Mouse (Mus musculus) B cell, adult 2 months (primary cell): ENCODE results near the gene Mip.
"Not testable (repeated sequence)": the region's sequence is repeated elsewhere in the genome, so short reads cannot be mapped to it uniquely, and the experiment has no call there.

Experiments
- DNase-seq, 2 experiments: peaks; one replicate each; pipeline ENCODE4 v3.0.0; 2022

Mip gene

DNA sequence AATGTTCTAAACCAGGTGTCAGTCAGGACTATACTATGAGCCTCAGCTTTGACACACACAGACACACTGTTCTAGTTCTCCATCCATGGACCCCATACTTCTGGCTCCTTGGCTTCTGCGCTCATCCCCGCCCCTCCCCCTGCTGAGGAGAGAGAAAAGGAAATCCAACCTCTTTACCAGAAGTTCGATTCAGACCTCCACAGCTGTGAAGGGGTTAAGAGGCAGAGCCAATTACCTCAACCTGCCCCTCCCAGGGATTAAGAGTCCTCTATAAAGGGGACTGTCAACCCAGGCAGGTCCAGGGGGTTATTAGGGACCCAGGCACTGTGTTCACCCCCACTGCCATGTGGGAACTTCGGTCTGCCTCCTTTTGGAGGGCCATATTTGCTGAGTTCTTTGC is at the start of gene Mip:
Gene Mip, plus strand, starts transcription at position 301 of the 400 bp plus-strand sequence.
- DNase-seq, result no peak

DNA sequence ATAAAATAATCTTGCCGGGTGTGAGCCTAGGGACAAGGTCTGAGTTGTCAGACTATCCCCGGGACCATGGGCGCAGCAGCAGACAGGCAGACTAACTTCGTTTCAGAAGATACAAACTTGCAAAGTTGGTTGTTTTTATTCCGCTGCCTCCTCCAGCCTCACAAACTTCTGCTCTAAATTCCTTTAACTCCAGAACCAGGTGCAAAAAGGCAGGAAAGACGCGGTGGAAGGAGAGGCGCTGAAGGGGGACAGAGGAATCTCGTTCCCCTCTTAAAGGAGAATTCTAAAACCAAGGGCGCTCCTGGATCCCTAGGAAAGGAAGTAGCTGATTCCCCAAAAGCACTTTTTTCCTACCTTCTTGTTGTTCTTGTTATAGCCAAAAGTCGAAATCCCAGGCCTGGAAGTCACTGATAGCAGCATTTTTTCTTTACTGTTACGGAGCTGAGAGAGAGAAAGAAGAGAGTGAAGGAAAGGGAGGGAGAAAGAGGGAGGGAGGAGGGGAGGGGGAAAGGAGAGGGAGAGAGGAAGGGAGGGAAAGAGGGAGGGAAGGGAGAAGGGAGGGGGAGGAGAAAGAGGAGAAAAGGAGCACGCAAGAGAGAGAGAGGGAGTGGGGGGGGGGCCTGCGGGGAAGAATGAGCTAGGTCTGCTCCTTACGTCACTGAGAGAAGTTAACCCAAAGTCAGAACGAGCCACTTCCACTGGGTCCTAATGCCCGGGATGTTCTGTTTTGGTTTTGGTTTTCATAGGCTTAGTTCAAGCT is 49.5 kb upstream of the Mip start:
- peak; percentile 64 to 73 for DNase-seq

GRCm38 (mm10) chr10:128177316-128177715 is 48.3 kb upstream of the Mip start:
- no peak for DNase-seq

- no peak for DNase-seq
Measured at GRCm38 (mm10) chr10:128179989-128180388, 45.6 kb upstream of the Mip start, which contains the start of gene Rbms2. Gene Rbms2 (minus strand): TSS chr10:128180297.

- no peak for DNase-seq
Measured at GRCm38 (mm10) chr10:128184296-128184695, 41.3 kb upstream of the Mip start.

DNA sequence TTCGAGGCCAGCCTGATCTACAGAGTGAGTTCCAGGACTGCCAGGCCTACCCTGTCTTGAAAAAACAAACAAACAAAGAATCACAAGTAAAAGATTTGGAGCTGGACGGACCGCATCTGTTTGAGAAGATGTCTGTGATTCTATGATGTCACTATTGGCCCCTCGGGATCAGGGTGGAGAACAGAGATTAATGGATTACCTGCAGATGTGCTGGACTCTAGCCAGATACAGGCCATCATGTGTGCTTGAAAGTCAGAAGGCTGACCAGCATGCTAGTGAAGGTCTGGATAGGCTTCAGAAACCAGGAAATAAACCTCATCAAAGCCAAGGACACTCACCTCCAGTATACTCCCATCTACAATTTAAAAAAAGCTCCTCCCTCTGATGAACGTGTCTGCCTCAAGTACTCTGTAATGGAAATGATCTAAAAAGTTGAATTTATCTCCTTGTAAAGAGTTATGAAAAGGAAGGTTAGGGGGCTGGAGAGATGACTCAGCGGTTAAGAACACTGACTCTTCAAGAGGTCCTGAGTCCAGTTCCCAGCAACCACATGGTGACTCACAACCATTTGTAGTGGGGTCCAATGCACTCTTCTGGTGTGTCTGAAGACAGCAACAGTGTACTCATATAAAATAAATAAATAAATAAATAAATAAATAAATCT is 40.2 kb upstream of the Mip start:
- DNase-seq, result no peak

DNA sequence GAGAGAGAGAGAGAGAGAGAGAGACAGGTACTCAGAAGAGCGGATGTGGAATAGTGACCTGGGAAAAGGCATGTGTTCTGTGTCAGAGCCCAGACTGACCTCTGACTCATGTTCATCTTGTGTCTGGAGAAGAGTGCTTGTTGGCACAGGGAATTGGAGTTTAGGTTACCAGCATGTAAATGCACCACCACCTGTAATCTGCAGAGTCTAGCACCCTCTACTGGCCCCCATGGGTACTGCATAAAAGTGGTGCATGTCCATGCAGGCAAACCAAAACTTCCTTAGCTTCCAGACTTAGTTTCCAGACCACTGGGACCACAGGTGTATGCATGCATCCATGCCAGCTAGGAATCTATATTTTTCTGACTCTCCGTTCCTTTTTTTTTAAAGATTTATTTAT is 39.7 kb upstream of the Mip start:
- DNase-seq, result peak; percentile 88 to 89

- DNase-seq, result no peak
Measured at GRCm38 (mm10) chr10:128187181-128187605, 38.4 kb upstream of the Mip start.

DNA sequence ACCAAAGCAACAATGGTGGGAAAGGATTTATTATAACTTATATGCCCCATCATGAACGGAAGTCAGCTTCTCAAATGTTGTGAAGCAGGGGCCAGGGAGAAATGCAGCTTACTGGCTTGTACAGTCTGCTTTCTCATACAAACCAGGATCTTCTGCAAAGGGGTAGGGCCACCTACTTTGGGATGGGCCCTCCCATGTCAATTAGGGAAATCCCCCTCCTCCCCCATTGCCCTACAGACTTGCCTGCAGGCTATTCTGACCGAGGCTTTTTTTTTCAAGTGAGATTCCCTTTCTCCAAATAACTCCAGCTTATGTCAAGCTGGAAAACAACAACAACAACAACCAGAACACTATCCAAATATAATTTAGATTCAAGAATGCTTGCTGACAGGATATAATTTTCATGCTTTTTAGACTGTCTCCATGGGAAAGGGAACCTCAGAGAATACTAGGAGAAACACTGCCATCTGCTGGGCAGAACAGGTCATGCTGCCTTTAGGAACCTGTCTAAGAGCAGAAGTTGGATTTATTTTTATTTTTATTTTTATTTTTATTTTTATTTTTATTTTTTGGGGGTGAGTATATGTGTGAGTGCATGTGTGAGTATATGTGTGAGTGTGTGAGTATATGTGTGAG is 37.3 kb upstream of the Mip start:
- peak; percentile 76 to 80 for DNase-seq

DNA sequence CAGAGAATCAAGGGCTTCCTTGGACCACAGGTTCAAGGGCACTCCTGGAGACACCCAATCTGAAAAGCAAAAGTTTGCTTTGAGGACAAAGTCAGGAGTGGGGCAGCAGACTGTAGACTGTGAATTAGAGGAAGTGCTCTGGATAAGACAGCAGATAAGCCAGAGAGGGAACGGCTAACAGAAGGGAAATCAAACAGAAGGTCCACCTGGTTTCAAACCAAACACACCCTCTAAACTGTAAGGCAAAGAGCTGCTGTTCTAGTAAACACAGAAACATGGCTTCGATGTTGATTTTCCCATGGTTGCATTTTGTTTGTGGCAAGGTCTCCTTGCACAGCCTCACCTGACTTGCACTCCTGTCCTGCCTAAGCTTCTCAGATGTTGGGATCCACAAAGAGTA is 34.2 kb upstream of the Mip start:
- no peak for DNase-seq

DNA sequence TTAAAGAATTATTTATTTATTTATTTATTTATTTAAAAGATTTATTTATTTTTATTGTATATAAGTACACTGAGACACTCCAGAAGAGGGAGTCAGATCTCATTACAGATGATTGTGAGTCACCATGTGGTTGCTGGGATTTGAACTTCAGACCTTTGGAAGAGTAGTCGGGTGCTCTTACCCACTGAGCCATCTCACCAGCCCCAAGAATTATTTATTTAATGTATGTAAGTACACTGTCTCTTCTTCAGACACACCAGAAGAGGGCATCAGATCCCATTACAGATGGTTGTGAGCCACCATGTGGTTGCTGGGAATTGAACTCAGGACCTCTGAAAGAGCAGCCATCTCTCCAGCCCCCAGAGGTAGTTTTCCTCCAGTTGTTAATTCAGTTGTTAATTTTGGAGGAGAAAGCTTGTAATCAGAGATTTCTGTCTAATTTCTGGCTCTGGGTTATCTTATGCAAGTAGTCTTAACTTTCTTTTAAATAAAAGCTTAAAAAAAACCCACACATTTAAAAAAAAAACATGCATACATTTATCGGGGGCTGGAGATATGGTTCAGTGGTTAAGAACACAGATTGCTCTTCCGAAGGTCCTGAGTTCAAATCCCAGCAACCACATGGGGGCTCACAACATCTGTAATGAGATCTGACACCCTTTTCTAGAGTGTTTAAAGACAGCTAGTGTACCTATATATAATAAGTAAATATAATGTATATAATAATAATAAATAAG is 33.4 kb upstream of the Mip start:
- not testable (repeated sequence) for DNase-seq

GRCm38 (mm10) chr10:128193113-128193512 is 32.5 kb upstream of the Mip start:
- DNase-seq, result no peak

- peak; percentile 72 to 73 for DNase-seq
Measured at GRCm38 (mm10) chr10:128194024-128194550, 31.6 kb upstream of the Mip start, which contains the start of gene Gls2. Gene Gls2 (plus strand): TSS chr10:128194457.

GRCm38 (mm10) chr10:128194551-128195461 is 30.8 kb upstream of the Mip start:
- DNase-seq, result peak; percentile 29 to 44

- DNase-seq, result no peak
Measured at GRCm38 (mm10) chr10:128201856-128202255, 23.8 kb upstream of the Mip start.

GRCm38 (mm10) chr10:128204941-128205340 is 20.7 kb upstream of the Mip start:
- no peak for DNase-seq

GRCm38 (mm10) chr10:128208326-128208725 is 17.3 kb upstream of the Mip start:
- no peak for DNase-seq

DNA sequence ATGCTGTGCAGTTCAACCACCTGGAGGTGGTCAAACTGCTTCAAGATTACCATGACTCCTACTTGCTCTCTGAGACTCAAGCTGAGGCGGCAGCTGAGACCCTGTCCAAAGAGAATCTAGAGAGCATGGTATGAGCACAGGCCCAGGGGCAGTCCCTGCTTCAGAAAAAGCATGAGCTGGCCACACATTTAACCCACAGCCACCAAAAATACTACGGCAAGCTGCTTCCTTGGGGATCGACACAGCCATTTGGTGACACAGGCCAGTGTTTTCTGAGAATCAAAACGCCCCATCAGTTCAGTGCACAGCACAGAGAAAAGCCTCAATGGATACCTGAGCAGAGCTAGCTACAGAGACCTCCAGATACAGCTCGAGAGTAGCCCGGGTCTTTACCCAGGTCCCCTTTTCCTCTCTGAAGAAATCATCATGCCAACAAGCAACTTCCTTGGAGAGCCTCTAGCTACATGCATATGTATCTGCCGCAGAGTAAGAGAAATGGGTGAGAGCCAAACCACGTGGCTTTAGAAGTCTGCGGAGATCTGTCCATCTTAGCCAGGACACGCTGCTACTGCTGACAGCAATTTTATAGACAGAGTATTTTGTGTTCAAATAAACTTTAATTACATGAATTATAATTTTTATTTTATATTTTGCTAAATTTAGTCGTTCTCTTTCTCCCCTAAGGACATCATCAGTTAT is 16.2 kb upstream of the Mip start:
- no peak for DNase-seq

DNA sequence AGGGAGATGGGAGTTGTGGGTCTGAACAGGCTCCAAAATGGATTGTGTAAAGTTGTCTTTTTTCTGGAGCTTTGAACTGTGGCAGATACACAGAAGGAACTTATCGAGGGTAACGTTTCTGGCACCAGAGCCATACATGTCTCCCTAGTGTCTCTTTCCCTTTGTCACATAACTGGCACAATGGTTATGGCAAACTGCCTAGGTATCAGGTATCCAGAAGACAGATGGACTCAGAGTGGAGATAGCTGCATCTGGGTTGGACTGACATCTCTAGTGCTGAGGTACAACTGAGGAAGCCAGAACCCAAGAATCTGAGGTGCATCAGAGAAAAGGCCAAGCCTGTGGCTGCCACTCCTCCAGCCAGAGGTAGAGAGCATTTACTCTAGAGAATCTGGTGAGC is 15.5 kb upstream of the Mip start:
- DNase-seq, result no peak

GRCm38 (mm10) chr10:128210954-128211353 is 14.7 kb upstream of the Mip start:
- no peak for DNase-seq
